12 mouse cellular contexts compared by ENCODE assay signal in genomic region chr1:54046923-54047322, GRCm38 (mm10).
DNase-seq lines count a peak whose midpoint lies in the region; ATAC-seq lines count a peak whose summit lies in the region.
"Had no signal": no experiment of that assay in that cellular context is flagged by ENCODE, and none has a peak within 500 bp of the region (broad histone marks: within the 10 kb centered on the region; RNA-seq: fewer than 3 reads in every experiment).

No protein-coding gene starts in this region.

- no peak overlapping the region for H3K27ac ChIP-seq in embryonic facial prominence, embryonic 14.5 days (replicated peaks; ENCODE audit: low read depth, low read length)
- no peak overlapping the region for H3K27ac ChIP-seq in embryonic facial prominence, embryonic 10.5 days (replicated peaks)
- H3K27ac ChIP-seq in forebrain, embryonic 15.5 days (replicated peaks): no peak overlapping the region
- H3K27ac ChIP-seq in midbrain, embryonic 13.5 days: no peak overlapping the region
- H3K27ac ChIP-seq: liver, embryonic 12.5 days had no signal

- no peak overlapping the region for H3K4me3 ChIP-seq in embryonic facial prominence, embryonic 14.5 days (ENCODE audit: low read depth, low read length)
- no peak overlapping the region for H3K4me3 ChIP-seq in embryonic facial prominence, embryonic 10.5 days
- no peak overlapping the region for H3K4me3 ChIP-seq in forebrain, embryonic 15.5 days
- H3K4me3 ChIP-seq in midbrain, embryonic 13.5 days (replicated peaks): no peak overlapping the region
- H3K4me3 ChIP-seq: liver, embryonic 12.5 days; myocyte had no signal

- no peaks in the 10 kb centered on the region for H3K27me3 ChIP-seq in embryonic facial prominence, embryonic 14.5 days (replicated peaks; ENCODE audit: control insufficient read depth, insufficient read depth, low read length)
- no peaks in the 10 kb centered on the region for H3K27me3 ChIP-seq in embryonic facial prominence, embryonic 10.5 days (replicated peaks; ENCODE audit: low read depth, poor library complexity, severe bottlenecking)
- no peaks in the 10 kb centered on the region for H3K27me3 ChIP-seq in forebrain, embryonic 15.5 days
- no peaks in the 10 kb centered on the region for H3K27me3 ChIP-seq in midbrain, embryonic 13.5 days
- H3K27me3 ChIP-seq: liver, embryonic 12.5 days had no signal

- peak; percentile 8 for DNase-seq in embryonic facial prominence, embryonic 14.5 days (ENCODE audit: low spot score)
- no peak for DNase-seq in embryonic facial prominence, embryonic 10.5 days (ENCODE audit: low spot score)
- peak; percentile 58 for DNase-seq in ovary, adult 18-20 months (ENCODE audit: low spot score)
- no peak for DNase-seq in ovary, postnatal 14 days (ENCODE audit: low spot score)
- peak; percentile 15 to 22 for DNase-seq in heart, postnatal 10 days
- no peak for DNase-seq in left cerebral cortex, adult 9 months (ENCODE audit: low spot score in 2 of 2)
- DNase-seq: cerebellum, adult 11 months; thymus, adult 18-20 months had no signal

- no peaks in the 10 kb centered on the region for H3K36me3 ChIP-seq in embryonic facial prominence, embryonic 14.5 days (ENCODE audit: control insufficient read depth, insufficient read depth, low read length)
- H3K36me3 ChIP-seq in embryonic facial prominence, embryonic 10.5 days (replicated peaks): no peaks in the 10 kb centered on the region
- H3K36me3 ChIP-seq in forebrain, embryonic 15.5 days: no peaks in the 10 kb centered on the region
- no peaks in the 10 kb centered on the region for H3K36me3 ChIP-seq in midbrain, embryonic 13.5 days
- H3K36me3 ChIP-seq: liver, embryonic 12.5 days had no signal

- 68% methylated on average over 1 of the region's 1 CpGs for WGBS in embryonic facial prominence, embryonic 14.5 days
- WGBS in embryonic facial prominence, embryonic 10.5 days: 77% methylated on average over 1 of the region's 1 CpGs
- 67% methylated on average over 1 of the region's 1 CpGs for WGBS in forebrain, embryonic 15.5 days
- WGBS in midbrain, embryonic 13.5 days: 75% methylated on average over 1 of the region's 1 CpGs

- no peaks in the 10 kb centered on the region for H3K4me1 ChIP-seq in embryonic facial prominence, embryonic 14.5 days (ENCODE audit: control insufficient read depth, insufficient read depth, low read length)
- peaks cover 4% of the 10 kb centered on the region; the same call in 1 of the 2 replicates for H3K4me1 ChIP-seq in embryonic facial prominence, embryonic 10.5 days
- no peaks in the 10 kb centered on the region for H3K4me1 ChIP-seq in forebrain, embryonic 15.5 days
- no peaks in the 10 kb centered on the region for H3K4me1 ChIP-seq in midbrain, embryonic 13.5 days (replicated peaks)
- H3K4me1 ChIP-seq: liver, embryonic 12.5 days had no signal

- no peaks in the 10 kb centered on the region for H3K9me3 ChIP-seq in embryonic facial prominence, embryonic 14.5 days (ENCODE audit: control insufficient read depth, low read length)
- no peaks in the 10 kb centered on the region for H3K9me3 ChIP-seq in embryonic facial prominence, embryonic 10.5 days
- no peaks in the 10 kb centered on the region for H3K9me3 ChIP-seq in forebrain, embryonic 15.5 days
- no peaks in the 10 kb centered on the region for H3K9me3 ChIP-seq in midbrain, embryonic 13.5 days
- H3K9me3 ChIP-seq: liver, embryonic 12.5 days had no signal

- ATAC-seq in embryonic facial prominence, embryonic 14.5 days (ENCODE audit: low read depth): no peak
- no peak for ATAC-seq in forebrain, embryonic 15.5 days (replicated peaks)
- ATAC-seq in midbrain, embryonic 13.5 days: no peak
- ATAC-seq: liver, embryonic 12.5 days had no signal

- H3K9ac ChIP-seq in embryonic facial prominence, embryonic 14.5 days (ENCODE audit: low read depth, low read length): no peak overlapping the region
- H3K9ac ChIP-seq in forebrain, embryonic 15.5 days (replicated peaks): no peak overlapping the region
- no peak overlapping the region for H3K9ac ChIP-seq in midbrain, embryonic 13.5 days (replicated peaks)
- H3K9ac ChIP-seq: liver, embryonic 12.5 days had no signal

- intact Hi-C loops in heart, postnatal 10 days (cut with DNase I): no loop called here

- H3K4me2 ChIP-seq in embryonic facial prominence, embryonic 14.5 days (ENCODE audit: low read depth, low read length): no peak overlapping the region
- no peak overlapping the region for H3K4me2 ChIP-seq in forebrain, embryonic 15.5 days (replicated peaks)
- no peak overlapping the region for H3K4me2 ChIP-seq in midbrain, embryonic 13.5 days (replicated peaks)
- H3K4me2 ChIP-seq: liver, embryonic 12.5 days had no signal

Comparison
In these comparisons a context has a peak if more than half of its experiments do, and no peak if none do; other contexts are left out.
1. DNase-seq: peak in embryonic facial prominence, embryonic 14.5 days (single experiment), ovary, adult 18-20 months (single experiment) and heart, postnatal 10 days (2 of 2); none in embryonic facial prominence, embryonic 10.5 days (single experiment), ovary, postnatal 14 days (single experiment) and left cerebral cortex, adult 9 months (0 of 2).